Comparison of ENCODE assay signal across 8 mouse cellular contexts in genomic region chr7:145110657-145111251, GRCm38 (mm10).
DNase-seq lines count a peak whose midpoint lies in the region; ATAC-seq and TF ChIP-seq lines count a peak whose summit lies in the region.

No protein-coding gene starts in this region.

- no peaks in the 10 kb centered on the region for H3K9me3 ChIP-seq in heart, embryonic 16.5 days (replicated peaks; ENCODE audit: control insufficient read depth, low read length)
- H3K9me3 ChIP-seq in kidney, postnatal 0 days (replicated peaks; ENCODE audit: low read length): no peaks in the 10 kb centered on the region
- no peaks in the 10 kb centered on the region for H3K9me3 ChIP-seq in stomach, postnatal 0 days (ENCODE audit: control insufficient read depth, low read length)

- H3K27ac ChIP-seq in heart, embryonic 16.5 days (ENCODE audit: low read length): peak overlapping the region; percentile 84
- peak overlapping the region; percentile 94 for H3K27ac ChIP-seq in kidney, postnatal 0 days
- peak overlapping the region; percentile 87 for H3K27ac ChIP-seq in stomach, postnatal 0 days (replicated peaks)

- peak; percentile 47 for DNase-seq in thymus, postnatal 4 days
- DNase-seq in thymus, postnatal 25 days: no peak
- peak; percentile 34 for DNase-seq in embryo, embryonic 9.5 days (ENCODE audit: extremely low spot score)
- peak; percentile 94 for DNase-seq in kidney, postnatal 0 days (ENCODE audit: low spot score)
- peak; percentile 82 for DNase-seq in lung, postnatal 36 days
- DNase-seq in stomach, postnatal 0 days (ENCODE audit: low spot score): peak; percentile 68
- no peak for DNase-seq in left cerebral cortex, adult 11 months (ENCODE audit: low spot score)

- H3K9ac ChIP-seq in heart, embryonic 16.5 days (ENCODE audit: low read length): peak overlapping the region; percentile 23
- no peak overlapping the region; the same call in 1 of the 2 replicates for H3K9ac ChIP-seq in kidney, postnatal 0 days (ENCODE audit: low read depth, low read length)
- peak overlapping the region; percentile 41 for H3K9ac ChIP-seq in stomach, postnatal 0 days (ENCODE audit: low read length)

- peaks cover 27% of the 10 kb centered on the region for H3K4me1 ChIP-seq in heart, embryonic 16.5 days (ENCODE audit: control insufficient read depth, insufficient read depth, low read length)
- peaks cover 27% of the 10 kb centered on the region for H3K4me1 ChIP-seq in kidney, postnatal 0 days (replicated peaks; ENCODE audit: insufficient read depth, low read length)
- H3K4me1 ChIP-seq in stomach, postnatal 0 days (replicated peaks; ENCODE audit: control insufficient read depth, insufficient read depth): peaks cover 4% of the 10 kb centered on the region; the same call in 1 of the 2 replicates

- no peak for TF ChIP-seq EP300 in stomach, postnatal 0 days (optimal IDR thresholded peaks at IDR 0.05)

- TF ChIP-seq CTCF in kidney, postnatal 0 days (IDR thresholded peaks at IDR 0.05; ENCODE audit: low read depth): no peak
- TF ChIP-seq CTCF in stomach, postnatal 0 days (IDR thresholded peaks at IDR 0.05; ENCODE audit: low read depth): no peak

- no peak for ATAC-seq in heart, embryonic 16.5 days (replicated peaks; ENCODE audit: extremely low read depth, insufficient read depth, low FRiP score)
- ATAC-seq in kidney, postnatal 0 days (replicated peaks; ENCODE audit: low FRiP score, low read depth): peak; percentile 58
- peak; percentile 55 for ATAC-seq in stomach, postnatal 0 days (ENCODE audit: low FRiP score, low TSS enrichment)

- WGBS in heart, embryonic 16.5 days: 31% methylated on average over 10 of the region's 10 CpGs
- 3% methylated on average over 10 of the region's 10 CpGs for WGBS in kidney, postnatal 0 days
- 21% methylated on average over 10 of the region's 10 CpGs for WGBS in stomach, postnatal 0 days

- no peaks in the 10 kb centered on the region for H3K27me3 ChIP-seq in heart, embryonic 16.5 days (ENCODE audit: control insufficient read depth, insufficient read depth, low read length)
- H3K27me3 ChIP-seq in kidney, postnatal 0 days (ENCODE audit: insufficient read depth, low read length): no peaks in the 10 kb centered on the region
- H3K27me3 ChIP-seq in stomach, postnatal 0 days (ENCODE audit: control insufficient read depth, insufficient read depth, low read length): no peaks in the 10 kb centered on the region

- peak overlapping the region; percentile 53 for H3K4me2 ChIP-seq in heart, embryonic 16.5 days (ENCODE audit: low read depth, low read length)
- peak overlapping the region; percentile 39 for H3K4me2 ChIP-seq in kidney, postnatal 0 days (ENCODE audit: low read length)
- H3K4me2 ChIP-seq in stomach, postnatal 0 days (replicated peaks; ENCODE audit: low read depth): peak overlapping the region; percentile 47

- H3K36me3 ChIP-seq in heart, embryonic 16.5 days (ENCODE audit: control insufficient read depth, insufficient read depth): no peaks in the 10 kb centered on the region
- no peaks in the 10 kb centered on the region for H3K36me3 ChIP-seq in kidney, postnatal 0 days (ENCODE audit: insufficient read depth, low read length)
- no peaks in the 10 kb centered on the region for H3K36me3 ChIP-seq in stomach, postnatal 0 days (ENCODE audit: control insufficient read depth, insufficient read depth, low read length)

- no peak overlapping the region for H3K4me3 ChIP-seq in heart, embryonic 16.5 days (ENCODE audit: low read length)
- no peak overlapping the region for H3K4me3 ChIP-seq in kidney, postnatal 0 days (replicated peaks; ENCODE audit: low read depth, low read length)
- H3K4me3 ChIP-seq in stomach, postnatal 0 days (ENCODE audit: low read depth, low read length): no peak overlapping the region

Comparison
In these comparisons a context has a peak if more than half of its experiments do, and no peak if none do; other contexts are left out.
1. DNase-seq: peak in thymus, postnatal 4 days (single experiment), embryo, embryonic 9.5 days (single experiment), kidney, postnatal 0 days (single experiment), lung, postnatal 36 days (single experiment) and stomach, postnatal 0 days (single experiment); none in thymus, postnatal 25 days (single experiment) and left cerebral cortex, adult 11 months (single experiment).
2. Peak in every context shown above with its lines, with median percentiles within 50 percentile points of each other: H3K27ac ChIP-seq and H3K4me2 ChIP-seq.